16 mouse cellular contexts compared by ENCODE assay signal in genomic region chr2:32308870-32309568, GRCm38 (mm10). TPM values are rescaled to one million over a fixed set of nuclear protein-coding genes. Genes with fewer than 3 reads are reported as not detected.
A peak's percentile ranks its signal among the peaks of the same experiment; 100 is the strongest.
DNase-seq lines count a peak whose midpoint lies in the region; ATAC-seq and TF ChIP-seq lines count a peak whose summit lies in the region.
"Had no signal": no experiment of that assay in that cellular context is flagged by ENCODE, and none has a peak within 500 bp of the region (broad histone marks: within the 10 kb centered on the region; RNA-seq: fewer than 3 reads in every experiment).

No protein-coding gene starts in this region.

- no peak overlapping the region for H3K4me2 ChIP-seq in embryonic facial prominence, embryonic 14.5 days (ENCODE audit: low read depth, low read length)
- no peak overlapping the region for H3K4me2 ChIP-seq in limb, embryonic 13.5 days (replicated peaks)
- H3K4me2 ChIP-seq: heart, embryonic 15.5 days; hindbrain, embryonic 12.5 days; liver, embryonic 12.5 days; lung, embryonic 14.5 days; midbrain, embryonic 12.5 days had no signal

- H3K36me3 ChIP-seq in embryonic facial prominence, embryonic 14.5 days (ENCODE audit: control insufficient read depth, insufficient read depth, low read length) = peaks cover 72% of the 10 kb centered on the region
- H3K36me3 ChIP-seq in limb, embryonic 13.5 days = peaks cover 78% of the 10 kb centered on the region

- H3K9ac ChIP-seq in embryonic facial prominence, embryonic 14.5 days (ENCODE audit: low read depth, low read length) = peak overlapping the region; percentile 15; the same call in 1 of the 2 replicates
- H3K9ac ChIP-seq in limb, embryonic 13.5 days = peak overlapping the region; percentile 13; the same call in 1 of the 2 replicates
- H3K9ac ChIP-seq: forebrain, postnatal 0 days; heart, embryonic 15.5 days; hindbrain, embryonic 12.5 days; liver, embryonic 12.5 days; lung, embryonic 14.5 days; midbrain, embryonic 12.5 days had no signal

- ATAC-seq in embryonic facial prominence, embryonic 14.5 days (ENCODE audit: low read depth) = no peak
- ATAC-seq in limb, embryonic 13.5 days (ENCODE audit: low FRiP score, low read depth) = no peak
- ATAC-seq: intestine, embryonic 16.5 days; liver, embryonic 12.5 days had no signal

- 79% methylated on average over 16 of the region's 16 CpGs for WGBS in embryonic facial prominence, embryonic 14.5 days
- 79% methylated on average over 16 of the region's 16 CpGs for WGBS in limb, embryonic 13.5 days

- TF ChIP-seq CTCF in left cerebral cortex, adult 2 months (IDR thresholded peaks at IDR 0.05) = no peak

- H3K27ac ChIP-seq in left cerebral cortex, adult 2 months = 0 out of 2 replicates have a peak overlapping the region, but pooled peaks have one; percentile 3
- H3K27ac ChIP-seq in embryonic facial prominence, embryonic 14.5 days (replicated peaks; ENCODE audit: low read depth, low read length) = no peak overlapping the region
- H3K27ac ChIP-seq in limb, embryonic 13.5 days = no peak overlapping the region
- H3K27ac ChIP-seq: heart, adult 2 months; heart, embryonic 15.5 days; hindbrain, embryonic 12.5 days; liver, embryonic 12.5 days; midbrain, embryonic 12.5 days had no signal

- no peaks in the 10 kb centered on the region for H3K27me3 ChIP-seq in embryonic facial prominence, embryonic 14.5 days (replicated peaks; ENCODE audit: control insufficient read depth, insufficient read depth, low read length)
- no peaks in the 10 kb centered on the region for H3K27me3 ChIP-seq in limb, embryonic 13.5 days

- H3K4me3 ChIP-seq in left cerebral cortex, adult 2 months = no peak overlapping the region
- H3K4me3 ChIP-seq in embryonic facial prominence, embryonic 14.5 days (ENCODE audit: low read depth, low read length) = no peak overlapping the region
- no peak overlapping the region for H3K4me3 ChIP-seq in limb, embryonic 13.5 days
- H3K4me3 ChIP-seq: heart, adult 2 months; heart, embryonic 15.5 days; hindbrain, embryonic 12.5 days; liver, embryonic 12.5 days; midbrain, embryonic 12.5 days had no signal

- H3K9me3 ChIP-seq in embryonic facial prominence, embryonic 14.5 days (ENCODE audit: control insufficient read depth, low read length) = no peaks in the 10 kb centered on the region
- H3K9me3 ChIP-seq in limb, embryonic 13.5 days = no peaks in the 10 kb centered on the region
- H3K9me3 ChIP-seq: G1E; heart, embryonic 15.5 days; hindbrain, embryonic 12.5 days; liver, embryonic 12.5 days; midbrain, embryonic 12.5 days had no signal

- H3K4me1 ChIP-seq in embryonic facial prominence, embryonic 14.5 days (ENCODE audit: control insufficient read depth, insufficient read depth, low read length) = peaks cover 24% of the 10 kb centered on the region
- peaks cover 54% of the 10 kb centered on the region for H3K4me1 ChIP-seq in limb, embryonic 13.5 days

- peak; percentile 5 for DNase-seq in gastrocnemius, postnatal 25 days
- no peak for DNase-seq in gastrocnemius, adult 18-20 months (ENCODE audit: low spot score)
- peak in 1 of 2 experiments; percentile 21 for DNase-seq in left cerebral cortex, adult 2 months (ENCODE audit: extremely low spot score in 1 of 2, low spot score in 2 of 2)
- DNase-seq in left cerebral cortex, postnatal 10 days (ENCODE audit: extremely low spot score in 1 of 2, low spot score in 2 of 2) = no peak
- no peak for DNase-seq in embryonic facial prominence, embryonic 14.5 days (ENCODE audit: low spot score)
- DNase-seq in frontal cortex, postnatal 36 days (ENCODE audit: low spot score in 2 of 2) = no peak

- intact Hi-C loops in left cerebral cortex, adult 2 months (cut with DNase I) = loop anchor here (2.0 kb wide), 1 partner anchor 52 kb away; no protein-coding TSS in a partner anchor
- intact Hi-C loops in left cerebral cortex, postnatal 10 days (cut with DNase I) = no loop called here

RNA-seq across cellular contexts. Expression of gene Swi5, which starts 21.1 kb away (rescaled TPM):
- 100 to 1,000 TPM; 112 to 120 TPM for total RNA-seq in gastrocnemius, postnatal 25 days (2021)
- total RNA-seq in gastrocnemius, adult 18-20 months (2021) = 100 to 1,000 TPM; 143 to 148 TPM
- 100 to 1,000 TPM; 186 to 193 TPM for total RNA-seq in left cerebral cortex, adult 2 months (2021)
- 100 to 1,000 TPM; 233 to 242 TPM for total RNA-seq in left cerebral cortex, postnatal 10 days (2021)
- polyA plus RNA-seq in embryonic facial prominence, embryonic 14.5 days (2014; fragmentation: Nextera tagmentation; extraction: Ambion mirVana) = 206 and 249 TPM in 2 replicates
- polyA plus RNA-seq in limb, embryonic 13.5 days (2015; fragmentation: Nextera tagmentation; extraction: Ambion mirVana) = 451 and 463 TPM in 2 replicates

RNA-seq across cellular contexts. Expression of gene Golga2, which starts 21.8 kb away (rescaled TPM):
- 10 to 100 TPM; 53.5 to 57.4 TPM for total RNA-seq in gastrocnemius, postnatal 25 days (2021)
- 10 to 100 TPM; 56.7 to 56.9 TPM for total RNA-seq in gastrocnemius, adult 18-20 months (2021)
- 10 to 100 TPM; 83.2 to 86.4 TPM for total RNA-seq in left cerebral cortex, adult 2 months (2021)
- 10 to 100 TPM; 73.6 to 78.6 TPM for total RNA-seq in left cerebral cortex, postnatal 10 days (2021)
- 27.2 and 33.1 TPM in 2 replicates for polyA plus RNA-seq in embryonic facial prominence, embryonic 14.5 days (2014; fragmentation: Nextera tagmentation; extraction: Ambion mirVana)
- 27.1 and 28.2 TPM in 2 replicates for polyA plus RNA-seq in limb, embryonic 13.5 days (2015; fragmentation: Nextera tagmentation; extraction: Ambion mirVana)

RNA-seq across cellular contexts. Expression of gene Ciz1, which starts 43.1 kb away (rescaled TPM):
- 10 to 100 TPM; 25.1 to 27.7 TPM for total RNA-seq in gastrocnemius, postnatal 25 days (2021)
- 10 to 100 TPM; 25.6 to 27.5 TPM for total RNA-seq in gastrocnemius, adult 18-20 months (2021)
- total RNA-seq in left cerebral cortex, adult 2 months (2021) = 10 to 100 TPM; 89.7 to 90.1 TPM
- 10 to 100 TPM; 65.2 to 75.1 TPM for total RNA-seq in left cerebral cortex, postnatal 10 days (2021)
- polyA plus RNA-seq in embryonic facial prominence, embryonic 14.5 days (2014; fragmentation: Nextera tagmentation; extraction: Ambion mirVana) = 41.9 and 48.0 TPM in 2 replicates
- polyA plus RNA-seq in limb, embryonic 13.5 days (2015; fragmentation: Nextera tagmentation; extraction: Ambion mirVana) = 49.8 and 54.9 TPM in 2 replicates

RNA-seq across cellular contexts. Expression of gene Dnm1, which starts 44.1 kb away (rescaled TPM):
- 1 to 10 TPM; 6.0 to 8.7 TPM for total RNA-seq in gastrocnemius, postnatal 25 days (2021)
- 1 to 10 TPM; 3.5 to 5.3 TPM for total RNA-seq in gastrocnemius, adult 18-20 months (2021)
- 1,000 to 10,000 TPM; 1,259 to 1,310 TPM for total RNA-seq in left cerebral cortex, adult 2 months (2021)
- 100 to 1,000 TPM; 707 to 727 TPM for total RNA-seq in left cerebral cortex, postnatal 10 days (2021)
- 34.1 and 41.7 TPM in 2 replicates for polyA plus RNA-seq in embryonic facial prominence, embryonic 14.5 days (2014; fragmentation: Nextera tagmentation; extraction: Ambion mirVana)
- polyA plus RNA-seq in limb, embryonic 13.5 days (2015; fragmentation: Nextera tagmentation; extraction: Ambion mirVana) = 32.4 and 32.5 TPM in 2 replicates

RNA-seq across cellular contexts. Expression of gene Uck1, which starts 49.1 kb away (rescaled TPM):
- 10 to 100 TPM; 12.0 to 13.0 TPM for total RNA-seq in gastrocnemius, postnatal 25 days (2021)
- 10 to 100 TPM; 11.4 to 11.6 TPM for total RNA-seq in gastrocnemius, adult 18-20 months (2021)
- total RNA-seq in left cerebral cortex, adult 2 months (2021) = 10 to 100 TPM; 45.9 to 47.1 TPM
- total RNA-seq in left cerebral cortex, postnatal 10 days (2021) = 10 to 100 TPM; 65.2 to 74.9 TPM
- 58.6 and 60.6 TPM in 2 replicates for polyA plus RNA-seq in embryonic facial prominence, embryonic 14.5 days (2014; fragmentation: Nextera tagmentation; extraction: Ambion mirVana)
- polyA plus RNA-seq in limb, embryonic 13.5 days (2015; fragmentation: Nextera tagmentation; extraction: Ambion mirVana) = 69.7 and 75.1 TPM in 2 replicates
